Mouse (Mus musculus): ENCODE results near the gene Crhr1. TPM values are rescaled to one million over a fixed set of nuclear protein-coding genes. Genes with fewer than 3 reads are reported as not detected.

Gene Crhr1
- polyA plus RNA-seq, 1 experiment from 2014 or later: 0.05 TPM

GRCm38 (mm10) chr11:104133442-104133983, 858 bp downstream of the Crhr1 start:
- no peak for DNase-seq (ENCODE audit: low spot score)

- no peak for DNase-seq (ENCODE audit: low spot score)
These were observed 6.3 kb downstream of the Crhr1 start for GRCm38 (mm10) chr11:104138976-104139375.

- no peak for DNase-seq (ENCODE audit: low spot score)
These were observed 12.3 kb downstream of the Crhr1 start for GRCm38 (mm10) chr11:104144930-104145329.

- DNase-seq (ENCODE audit: low spot score): no peak
These were observed 16.1 kb downstream of the Crhr1 start for GRCm38 (mm10) chr11:104148787-104149186.

- DNase-seq (ENCODE audit: low spot score): no peak
These were observed 18.3 kb downstream of the Crhr1 start for GRCm38 (mm10) chr11:104150911-104151310.

GRCm38 (mm10) chr11:104154332-104154731, 21.7 kb downstream of the Crhr1 start:
- DNase-seq (ENCODE audit: low spot score): no peak

- no peak for DNase-seq (ENCODE audit: low spot score)
These were observed 22.4 kb downstream of the Crhr1 start for GRCm38 (mm10) chr11:104154820-104155635.

- no peak for DNase-seq (ENCODE audit: low spot score)
These were observed 23.2 kb downstream of the Crhr1 start for GRCm38 (mm10) chr11:104155899-104156298.

GRCm38 (mm10) chr11:104156391-104156790, 23.7 kb downstream of the Crhr1 start:
- DNase-seq (ENCODE audit: low spot score): no peak

GRCm38 (mm10) chr11:104157603-104158259, 25.1 kb downstream of the Crhr1 start:
- DNase-seq (ENCODE audit: low spot score): no peak

GRCm38 (mm10) chr11:104158260-104158907, 25.7 kb downstream of the Crhr1 start:
- no peak for DNase-seq (ENCODE audit: low spot score)

GRCm38 (mm10) chr11:104159769-104160272, 27.2 kb downstream of the Crhr1 start:
- no peak for DNase-seq (ENCODE audit: low spot score)

- DNase-seq (ENCODE audit: low spot score): no peak
These were observed 28.5 kb downstream of the Crhr1 start for GRCm38 (mm10) chr11:104161153-104161552.

- no peak for DNase-seq (ENCODE audit: low spot score)
These were observed 31.6 kb downstream of the Crhr1 start for GRCm38 (mm10) chr11:104164257-104164656.

- DNase-seq (ENCODE audit: low spot score): peak; percentile 30
These were observed 38.7 kb downstream of the Crhr1 start for GRCm38 (mm10) chr11:104171281-104171781.

GRCm38 (mm10) chr11:104178893-104179292, 46.2 kb downstream of the Crhr1 start:
- DNase-seq (ENCODE audit: low spot score): no peak

- no peak for DNase-seq (ENCODE audit: low spot score)
These were observed 47.1 kb downstream of the Crhr1 start for GRCm38 (mm10) chr11:104179804-104180203.

GRCm38 (mm10) chr11:104182141-104182540, 49.5 kb downstream of the Crhr1 start:
- no peak for DNase-seq (ENCODE audit: low spot score)

GRCm38 (mm10) chr11:104186135-104186836, 53.6 kb downstream of the Crhr1 start, which contains the start of gene Sppl2c:
Gene Sppl2c, plus strand, starts transcription at chr11:104186327.
- no peak for DNase-seq (ENCODE audit: low spot score)

GRCm38 (mm10) chr11:104186837-104187150, 54.1 kb downstream of the Crhr1 start:
- DNase-seq (ENCODE audit: low spot score): no peak

- DNase-seq (ENCODE audit: low spot score): no peak
These were observed 55.1 kb downstream of the Crhr1 start for GRCm38 (mm10) chr11:104187766-104188165.

Data from thymus, postnatal 0 days (tissue).